Mouse (Mus musculus): ENCODE data around the gene Fgf22. TPM values are rescaled to one million over a fixed set of nuclear protein-coding genes. Genes with fewer than 3 reads are reported as not detected.

The Fgf22 gene
- total RNA-seq, 1 experiment: 1.5 TPM

GRCm38 (mm10) chr10:79806972-79807371 lies 52.1 kb downstream of the Fgf22 start:
- in situ Hi-C loops (cut with MboI; ENCODE audit: low sequenced_read_pairs in 2 of 2, unreplicated experiment in 2 of 2): no loop called here
- H3K9me3 ChIP-seq (ENCODE audit: control insufficient read depth, insufficient read depth, low read depth, low read length): no peaks in the 10 kb centered on the region
- peaks cover 2 to 37% of the 10 kb centered on the region in 2 experiments; a peak in 2 of 4 replicates for H3K4me1 ChIP-seq (ENCODE audit: control insufficient read depth in 2 of 2, insufficient read depth in 2 of 2, low read length in 2 of 2, poor library complexity in 1 of 2)
- no peak overlapping the region for H3K4me3 ChIP-seq (ENCODE audit: insufficient read depth in 1 of 2, low read depth in 1 of 2, low read length in 2 of 2, poor library complexity in 1 of 2, severe bottlenecking in 1 of 2)
- H3K9ac ChIP-seq (ENCODE audit: insufficient read depth, low read depth, low read length, poor library complexity, severe bottlenecking): no peak overlapping the region
- H3K36me3 ChIP-seq (ENCODE audit: control insufficient read depth, insufficient read depth, low read length, poor library complexity, severe bottlenecking): no peaks in the 10 kb centered on the region
- no peak for TF ChIP-seq HCFC1 (IDR thresholded peaks at IDR 0.05; ENCODE audit: borderline replicate concordance, insufficient read depth, low read length)
- no peak for TF ChIP-seq MAFK (IDR thresholded peaks at IDR 0.05; ENCODE audit: insufficient read depth, low read depth, low read length)
- TF ChIP-seq ZC3H11A (IDR thresholded peaks at IDR 0.05; ENCODE audit: borderline replicate concordance, low read depth, low read length): no peak
- TF ChIP-seq CHD2 (IDR thresholded peaks at IDR 0.05; ENCODE audit: low read depth, low read length): no peak
- no peak for TF ChIP-seq ZNF384 (IDR thresholded peaks at IDR 0.05; ENCODE audit: low read depth, low read length)
- no peak for DNase-seq (ENCODE audit: low read depth, low spot score)
- H3K27ac ChIP-seq (ENCODE audit: insufficient read depth, low read depth, low read length, poor library complexity, severe bottlenecking): no peak overlapping the region

- Histone ChIP-seq H3K4me3 (ENCODE audit: insufficient read depth in 1 of 2, low read depth in 1 of 2, low read length in 2 of 2, poor library complexity in 1 of 2, severe bottlenecking in 1 of 2) (no peak overlapping the region), H3K9ac (ENCODE audit: insufficient read depth, low read depth, low read length, poor library complexity, severe bottlenecking) (no peak overlapping the region), H3K36me3 (ENCODE audit: control insufficient read depth, insufficient read depth, low read length, poor library complexity, severe bottlenecking) (no peaks in the 10 kb centered on the region), H3K9me3 (ENCODE audit: control insufficient read depth, insufficient read depth, low read depth, low read length) (no peaks in the 10 kb centered on the region), H3K27ac (ENCODE audit: insufficient read depth, low read depth, low read length, poor library complexity, severe bottlenecking) (no peak overlapping the region), H3K4me1 (ENCODE audit: control insufficient read depth in 2 of 2, insufficient read depth in 2 of 2, low read length in 2 of 2, poor library complexity in 1 of 2) (peaks cover 2 to 31% of the 10 kb centered on the region in 2 experiments; a peak in 2 of 4 replicates)
- DNase-seq (ENCODE audit: low read depth, low spot score): no peak
- TF ChIP-seq MAFK (IDR thresholded peaks at IDR 0.05; ENCODE audit: insufficient read depth, low read depth, low read length) (no peak), ZNF384 (IDR thresholded peaks at IDR 0.05; ENCODE audit: low read depth, low read length) (no peak), CHD2 (IDR thresholded peaks at IDR 0.05; ENCODE audit: low read depth, low read length) (no peak), ZC3H11A (IDR thresholded peaks at IDR 0.05; ENCODE audit: borderline replicate concordance, low read depth, low read length) (no peak), HCFC1 (IDR thresholded peaks at IDR 0.05; ENCODE audit: borderline replicate concordance, insufficient read depth, low read length) (no peak)
- in situ Hi-C loops (cut with MboI; ENCODE audit: low sequenced_read_pairs in 2 of 2, unreplicated experiment in 2 of 2): no loop called here
Measured at GRCm38 (mm10) chr10:79807826-79808225, 53.0 kb downstream of the Fgf22 start.

Other genes with a start within 250 kb of the Fgf22 start
- gene Plpp2, start 221.3 kb upstream of the Fgf22 start, total RNA-seq (2012; rRNA removed): 27.2 and 32.2 TPM in 2 replicates
- gene Mier2, start 199.9 kb upstream of the Fgf22 start, total RNA-seq (2012; rRNA removed): 58.5 and 89.6 TPM in 2 replicates
- not detected in 2 replicates for gene Theg, start 167.7 kb upstream of the Fgf22 start, total RNA-seq (2012; rRNA removed)
- gene C2cd4c, start 141.1 kb upstream of the Fgf22 start, total RNA-seq (2012; rRNA removed): 0.31 and 0.58 TPM in 2 replicates
- 4.3 and 8.6 TPM in 2 replicates for gene Shc2, start 117.2 kb upstream of the Fgf22 start, total RNA-seq (2012; rRNA removed)
- not detected in 2 replicates for gene Odf3l2, start 109.3 kb upstream of the Fgf22 start, total RNA-seq (2012; rRNA removed)
- gene Madcam1, start 90.5 kb upstream of the Fgf22 start, total RNA-seq (2012; rRNA removed): 2.7 and 6.3 TPM in 2 replicates
- 29.9 and 46.7 TPM in 2 replicates for gene Tpgs1, start 85.7 kb upstream of the Fgf22 start, total RNA-seq (2012; rRNA removed)
- 491 and 507 TPM in 2 replicates for gene Cdc34, start 72.9 kb upstream of the Fgf22 start, total RNA-seq (2012; rRNA removed)
- 2.5 and 4.5 TPM in 2 replicates for gene Gzmm, start 66.1 kb upstream of the Fgf22 start, total RNA-seq (2012; rRNA removed)
- 858 and 1,196 TPM in 2 replicates for gene Bsg, start 50.6 kb upstream of the Fgf22 start, total RNA-seq (2012; rRNA removed)
- gene Hcn2, start 38.4 kb upstream of the Fgf22 start, total RNA-seq (2012; rRNA removed): 5.0 and 11.8 TPM in 2 replicates
- 109 and 159 TPM in 2 replicates for gene Polrmt, start 8.5 kb upstream of the Fgf22 start, total RNA-seq (2012; rRNA removed)
- gene Rnf126, start 11.9 kb downstream of the Fgf22 start, total RNA-seq (2012; rRNA removed): 66.7 and 70.8 TPM in 2 replicates
- 5.7 and 7.1 TPM in 2 replicates for gene Fstl3, start 22.2 kb downstream of the Fgf22 start, total RNA-seq (2012; rRNA removed)
- gene Prss57, start 35.9 kb downstream of the Fgf22 start, total RNA-seq (2012; rRNA removed): 0.27 and 0.37 TPM in 2 replicates
- 10.7 and 12.7 TPM in 2 replicates for gene Palm, start 38.5 kb downstream of the Fgf22 start, total RNA-seq (2012; rRNA removed)
- gene Misp, start 65.9 kb downstream of the Fgf22 start, total RNA-seq (2012; rRNA removed): 1.7 and 2.2 TPM in 2 replicates
- gene Ptbp1, start 99.4 kb downstream of the Fgf22 start, total RNA-seq (2012; rRNA removed): 403 and 408 TPM in 2 replicates
- 1.0 and 1.3 TPM in 2 replicates for gene Prtn3, start 119.4 kb downstream of the Fgf22 start, total RNA-seq (2012; rRNA removed)
- 3.7 and 7.8 TPM in 2 replicates for gene Plppr3, start 119.6 kb downstream of the Fgf22 start, total RNA-seq (2012; rRNA removed)
- gene Elane, start 131.2 kb downstream of the Fgf22 start, total RNA-seq (2012; rRNA removed): not detected in 2 replicates
- gene Cfd, start 135.8 kb downstream of the Fgf22 start, total RNA-seq (2012; rRNA removed): not detected in 2 replicates
- 21.0 and 24.9 TPM in 2 replicates for gene Med16, start 153.8 kb downstream of the Fgf22 start, total RNA-seq (2012; rRNA removed)
- gene Gm26602, start 155.8 kb downstream of the Fgf22 start, total RNA-seq (2012; rRNA removed): 2.3 and 8.3 TPM in 2 replicates
- 0.85 and 2.4 TPM in 2 replicates for gene Kiss1r, start 161.9 kb downstream of the Fgf22 start, total RNA-seq (2012; rRNA removed)
- gene R3hdm4, start 166.1 kb downstream of the Fgf22 start, total RNA-seq (2012; rRNA removed): 24.0 and 28.2 TPM in 2 replicates
- gene Arid3a, start 172.0 kb downstream of the Fgf22 start, total RNA-seq (2012; rRNA removed): 10.8 and 16.3 TPM in 2 replicates
- gene Wdr18, start 205.1 kb downstream of the Fgf22 start, total RNA-seq (2012; rRNA removed): 155 and 195 TPM in 2 replicates
- 0.36 and 0.74 TPM in 2 replicates for gene Grin3b, start 215.6 kb downstream of the Fgf22 start, total RNA-seq (2012; rRNA removed)
- gene Tmem259, start 229.3 kb downstream of the Fgf22 start, total RNA-seq (2012; rRNA removed): 127 and 220 TPM in 2 replicates
- 94.1 and 159 TPM in 2 replicates for gene Cnn2, start 233.5 kb downstream of the Fgf22 start, total RNA-seq (2012; rRNA removed)
- 8.8 and 18.9 TPM in 2 replicates for gene Abca7, start 241.4 kb downstream of the Fgf22 start, total RNA-seq (2012; rRNA removed)